Mouse (Mus musculus): ENCODE measurements around the gene Tcirg1.

DNA sequence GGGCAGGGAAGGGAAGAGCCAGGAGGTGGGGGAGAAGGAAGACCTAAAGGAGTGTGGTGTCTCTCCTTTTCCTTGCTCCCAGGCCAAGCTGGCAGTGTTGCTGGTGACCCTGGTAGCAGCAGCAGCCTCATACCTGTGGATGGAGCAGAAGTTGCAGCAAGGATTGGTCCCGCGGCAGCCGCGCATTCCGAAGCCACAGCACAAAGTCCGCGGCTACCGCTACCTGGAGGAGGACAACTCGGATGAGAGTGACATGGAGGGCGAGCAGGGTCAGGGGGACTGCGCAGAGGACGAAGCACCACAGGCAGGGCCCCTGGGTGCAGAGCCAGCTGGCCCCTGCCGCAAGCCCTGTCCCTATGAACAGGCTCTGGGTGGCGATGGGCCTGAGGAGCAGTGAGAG, 41.6 kb upstream of the Tcirg1 start:
- TF ChIP-seq CTCF (IDR thresholded peaks at IDR 0.05; ENCODE audit: low read depth) (no peak), EP300 (IDR thresholded peaks at IDR 0.05; ENCODE audit: low read depth) (no peak)

All from liver, embryonic 14.5 days (tissue).